Mouse (Mus musculus): ENCODE data around the gene Me1.
A peak's percentile ranks its signal among the peaks of the same experiment; 100 is the strongest.

The Me1 gene

GRCm38 (mm10) chr9:86695818-86696261, at the start of gene Me1:
Gene Me1 (minus strand): TSS chr9:86695953.
- DNase-seq: peak; percentile 62

- DNase-seq: no peak
Observed at GRCm38 (mm10) chr9:86744041-86744440, 48.3 kb upstream of the Me1 start.

DNA sequence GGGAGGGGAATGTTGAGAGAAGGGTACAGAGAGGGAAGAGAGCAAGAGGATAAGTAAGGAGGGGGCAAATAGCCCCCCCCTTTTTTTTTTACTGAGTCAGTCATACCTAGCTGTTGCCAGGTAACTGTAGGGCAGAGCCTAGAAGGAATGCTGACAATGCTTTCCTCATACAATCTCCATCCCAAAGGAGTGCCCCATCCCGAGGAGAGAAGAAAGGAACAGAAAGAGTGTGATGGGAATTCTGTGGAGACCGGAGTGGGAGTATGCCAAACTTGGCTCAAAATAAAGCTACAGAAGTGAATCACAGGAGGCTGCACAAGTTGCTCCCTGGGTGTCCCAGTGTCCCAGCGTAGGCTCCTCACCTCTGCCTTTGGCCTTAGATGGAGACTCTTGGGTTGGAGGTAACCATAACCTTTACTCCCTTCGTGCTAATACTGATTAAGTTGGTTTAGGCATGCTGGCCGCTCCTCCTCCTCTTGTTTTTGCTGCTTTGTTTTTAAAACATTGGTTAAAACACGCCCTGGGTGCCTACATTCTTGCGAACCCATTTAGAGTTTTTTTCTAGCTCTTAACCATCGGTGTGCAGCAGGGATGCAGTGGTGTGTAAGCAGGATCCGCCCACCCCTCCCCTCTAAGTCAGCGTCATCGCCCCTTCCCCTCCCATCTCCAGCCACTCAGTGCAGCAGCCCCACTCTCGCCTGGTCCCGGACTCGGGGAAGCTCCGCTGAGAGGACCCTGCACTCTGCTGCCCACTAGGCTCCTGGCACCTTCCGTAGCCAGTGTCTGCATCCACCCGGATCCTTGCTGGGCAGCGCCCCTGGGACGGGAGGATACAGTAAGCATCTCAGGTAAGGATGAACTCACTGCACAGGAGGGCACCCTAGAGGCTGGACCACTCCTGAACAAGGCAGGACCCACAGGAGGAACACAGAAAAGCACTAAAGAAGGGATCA, 47.5 kb upstream of the Me1 start, which contains the start of gene Prss35:
Prss35 (plus strand) TSS at position 691 of the 953 bp plus-strand sequence.
- DNase-seq: no peak

DNA sequence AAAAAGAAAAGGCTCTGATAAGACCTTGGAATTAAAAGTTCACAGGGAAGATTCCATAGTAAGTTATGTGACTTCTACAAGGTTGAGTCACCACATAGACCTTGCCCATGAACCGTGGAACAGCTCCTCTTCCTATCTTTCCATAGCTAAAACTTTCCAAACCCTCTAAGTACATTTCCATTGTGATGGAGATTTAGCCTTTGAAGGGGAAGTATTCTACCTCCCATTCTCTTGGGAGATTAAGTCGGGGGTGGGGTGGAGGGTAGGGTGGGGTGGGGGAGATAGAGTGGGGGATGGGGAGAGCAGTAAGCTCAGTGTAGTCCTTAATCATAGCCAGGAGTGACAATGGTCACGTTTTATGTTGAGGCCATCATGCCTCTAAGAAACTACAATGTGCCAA, 44.2 kb upstream of the Me1 start:
- DNase-seq: no peak

- no peak for DNase-seq
Observed at GRCm38 (mm10) chr9:86738801-86739200, 43.0 kb upstream of the Me1 start.

- no peak for DNase-seq
Observed at GRCm38 (mm10) chr9:86738067-86738466, 42.3 kb upstream of the Me1 start.

DNA sequence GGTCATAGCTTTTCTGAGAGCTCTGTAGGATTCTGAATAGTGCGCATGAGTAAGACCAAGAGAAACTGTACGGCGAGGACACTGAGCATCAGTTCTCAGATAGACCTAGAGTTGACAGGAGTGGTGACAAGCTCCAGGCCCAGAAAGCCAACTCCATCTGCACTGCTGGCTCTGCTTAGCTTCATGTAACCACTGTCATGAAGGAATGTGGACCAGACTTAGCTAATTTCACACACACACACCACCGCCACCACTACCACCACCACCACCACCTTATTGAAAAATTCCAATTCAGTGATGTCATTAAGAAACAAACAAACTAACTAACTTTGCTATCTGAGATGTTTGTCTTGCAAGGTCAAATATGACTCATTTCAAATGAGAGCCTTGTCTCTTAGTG, 41.2 kb upstream of the Me1 start:
- no peak for DNase-seq

GRCm38 (mm10) chr9:86734795-86735194, 39.0 kb upstream of the Me1 start:
- DNase-seq: no peak

DNA sequence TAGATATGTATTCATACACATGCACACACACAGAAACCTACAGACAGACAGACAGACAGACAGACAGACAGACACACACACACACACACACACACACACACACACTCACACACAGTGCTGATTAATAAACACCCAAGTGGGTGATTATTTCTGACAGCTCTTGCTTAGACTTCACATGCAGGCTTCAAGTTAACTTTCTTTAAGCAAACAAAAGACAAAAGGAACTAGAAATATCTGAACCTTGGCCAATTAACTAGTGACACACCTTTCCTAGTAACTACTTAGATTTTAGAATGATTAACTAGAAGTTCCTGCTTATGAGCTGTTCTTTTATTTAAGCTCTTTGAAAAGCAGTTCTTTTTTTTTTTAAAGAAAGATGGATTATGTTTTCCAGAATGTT, 38.6 kb upstream of the Me1 start:
- no peak for DNase-seq

DNA sequence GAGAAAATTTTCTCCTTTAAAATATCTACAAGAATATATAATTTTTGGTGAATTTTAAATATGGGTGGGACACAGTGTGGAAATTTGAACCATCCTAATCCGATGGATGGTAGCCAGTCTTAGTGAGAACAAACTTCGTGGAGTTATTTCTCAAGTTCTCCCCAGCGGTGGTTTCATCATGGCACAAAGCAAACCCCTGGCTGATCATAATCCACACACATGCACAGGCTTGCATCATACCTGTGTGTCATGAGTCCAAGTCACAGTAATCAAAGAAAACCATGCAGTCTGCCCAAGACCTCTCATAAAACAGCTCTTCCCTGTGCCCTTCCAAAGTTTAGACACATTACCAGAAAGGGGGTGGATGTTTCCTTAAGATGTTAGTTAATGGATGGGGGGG, 34.1 kb upstream of the Me1 start:
- no peak for DNase-seq

DNA sequence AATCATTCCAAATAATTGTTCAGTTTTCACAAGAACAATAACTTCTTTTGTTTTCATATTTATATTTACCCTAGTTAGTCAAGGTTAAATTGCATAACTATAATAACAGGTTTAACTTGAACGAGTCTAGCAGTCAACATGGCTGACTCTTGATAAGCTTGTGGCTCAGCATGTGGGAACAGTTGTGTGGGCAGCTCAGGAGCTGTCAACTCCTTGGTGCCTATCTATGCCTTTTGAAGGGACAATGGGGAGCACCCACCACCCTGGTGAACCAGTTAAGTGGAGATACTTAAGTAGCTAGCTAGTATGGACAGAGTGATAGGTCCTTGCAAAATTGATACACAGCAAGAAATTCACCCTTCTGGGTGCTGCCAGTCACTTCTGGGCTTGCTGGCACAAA, 33.3 kb upstream of the Me1 start:
- no peak for DNase-seq

- no peak for DNase-seq
Observed at GRCm38 (mm10) chr9:86728214-86728814, 32.6 kb upstream of the Me1 start.

GRCm38 (mm10) chr9:86726381-86726720, 30.6 kb upstream of the Me1 start:
- no peak for DNase-seq

- DNase-seq: no peak
Observed at GRCm38 (mm10) chr9:86725604-86726380, 30.0 kb upstream of the Me1 start.

DNA sequence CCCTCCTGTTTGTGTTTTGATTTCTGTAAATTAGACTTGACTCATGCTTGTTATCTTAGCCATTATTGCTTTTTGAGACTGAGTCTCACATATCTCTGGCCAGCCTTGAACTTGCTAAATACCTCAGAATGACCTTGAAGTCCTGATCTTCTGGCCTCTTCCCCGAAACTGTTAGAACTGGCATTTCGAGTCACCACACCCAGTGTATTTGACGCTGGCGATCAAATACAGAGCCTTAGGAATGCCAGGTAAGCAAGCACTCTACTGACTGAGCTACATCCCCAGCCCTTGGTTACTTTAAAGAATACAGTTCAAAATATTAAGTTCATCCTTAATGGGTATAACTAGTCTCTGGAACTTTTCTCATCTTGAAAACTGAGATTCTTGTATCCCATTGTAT, 29.3 kb upstream of the Me1 start:
- no peak for DNase-seq

- DNase-seq: no peak
Observed at GRCm38 (mm10) chr9:86720794-86721193, 25.0 kb upstream of the Me1 start.

DNA sequence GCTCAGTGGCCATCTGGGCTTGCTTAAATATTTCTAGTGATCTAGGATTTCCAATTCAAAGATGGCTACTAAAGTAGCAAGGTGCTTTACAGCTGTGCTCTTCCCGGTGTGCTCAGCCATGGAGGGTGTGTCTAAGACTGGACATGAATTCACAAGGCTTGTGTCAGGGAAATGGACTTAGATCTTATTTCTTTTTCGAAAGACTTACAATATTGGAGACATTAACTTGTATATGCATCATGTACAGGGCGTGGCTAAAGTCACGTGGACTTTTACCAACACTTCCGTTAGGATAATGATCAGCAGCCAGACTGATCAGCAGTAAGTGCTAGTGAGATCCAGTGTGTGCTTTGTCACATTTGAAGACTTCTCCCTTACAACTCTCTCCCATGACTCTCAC, 24.5 kb upstream of the Me1 start:
- no peak for DNase-seq

- DNase-seq: no peak
Observed at GRCm38 (mm10) chr9:86717119-86717518, 21.4 kb upstream of the Me1 start.

GRCm38 (mm10) chr9:86716540-86716939, 20.8 kb upstream of the Me1 start:
- no peak for DNase-seq

GRCm38 (mm10) chr9:86714089-86714488, 18.3 kb upstream of the Me1 start:
- no peak for DNase-seq

DNA sequence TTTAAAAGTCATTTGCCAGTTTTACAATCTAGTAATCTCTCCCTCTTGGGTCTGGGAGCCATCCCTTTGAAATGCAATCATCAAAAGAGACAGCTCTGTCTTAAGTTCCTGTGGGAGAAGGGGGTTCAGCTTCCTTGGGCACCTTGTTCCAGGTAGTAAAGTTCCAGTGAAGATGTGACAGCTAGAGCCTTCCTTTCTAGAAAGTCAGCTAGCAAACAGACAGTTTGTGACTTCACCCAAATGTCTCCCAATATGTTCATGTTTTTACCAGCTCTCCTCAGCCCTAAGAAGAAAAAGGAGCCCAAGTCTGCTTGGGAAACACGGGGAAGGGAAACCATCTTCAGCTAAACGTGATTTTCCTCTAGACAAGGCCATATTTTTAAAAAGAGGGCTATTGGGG, 16.9 kb upstream of the Me1 start:
- no peak for DNase-seq

GRCm38 (mm10) chr9:86710091-86710634, 14.4 kb upstream of the Me1 start:
- no peak for DNase-seq

GRCm38 (mm10) chr9:86708921-86709320, 13.2 kb upstream of the Me1 start:
- DNase-seq: no peak

Measured in kidney, adult 11 months (tissue).